Mouse (Mus musculus): ENCODE data around the gene Rgs11.

DNA sequence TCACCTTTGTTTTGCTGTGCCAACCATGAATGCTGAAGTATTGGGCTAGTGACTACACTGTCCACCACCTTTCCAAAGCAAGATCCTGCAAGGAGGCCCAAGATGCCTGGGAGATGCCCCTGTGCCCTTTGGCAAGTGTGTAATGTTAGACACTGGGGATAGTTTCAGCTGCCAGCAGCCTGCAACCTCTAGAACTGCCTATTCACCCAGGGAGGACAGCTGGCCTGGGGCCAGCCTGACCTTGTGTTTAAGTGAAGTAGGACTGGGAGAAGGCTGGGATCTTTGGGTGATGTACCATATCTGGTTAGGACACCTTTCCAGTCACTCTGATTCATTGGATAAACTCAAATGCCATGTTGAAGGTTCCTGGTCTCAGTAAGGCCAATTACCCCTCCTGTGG, 753 bp upstream of the Rgs11 start:
- no peak for TF ChIP-seq CTCF (IDR thresholded peaks at IDR 0.05; ENCODE audit: borderline replicate concordance, control insufficient read depth, extremely low read depth, insufficient read depth, low read length, poor library complexity)
- TF ChIP-seq POLR2A (IDR thresholded peaks at IDR 0.05; ENCODE audit: control insufficient read depth, extremely low read depth, insufficient read depth, low read length, poor library complexity) = no peak

Measured in thymus, adult 2 months (tissue).